ENCODE assay signal across 11 mouse cellular contexts in genomic region chr8:67631691-67632090, GRCm38 (mm10).
DNase-seq lines count a peak whose midpoint lies in the region.
"Had no signal": no experiment of that assay in that cellular context is flagged by ENCODE, and none has a peak within 500 bp of the region (broad histone marks: within the 10 kb centered on the region; RNA-seq: fewer than 3 reads in every experiment).

No protein-coding gene starts in this region.

- DNase-seq in brain, adult 2 months (ENCODE audit: low read depth, low spot score) = peak; percentile 88
- DNase-seq in frontal cortex, postnatal 10 days (ENCODE audit: low spot score in 2 of 2) = peak; percentile 27 to 59
- peak; percentile 11 to 31 for DNase-seq in left cerebral cortex, adult 18-20 months (ENCODE audit: low spot score in 2 of 2)
- DNase-seq in right cerebral cortex, postnatal 25 days = peak; percentile 47
- DNase-seq in retina, embryonic 14.5 days (ENCODE audit: low spot score) = no peak
- DNase-seq in cerebellum, adult 9-11 months = no peak
- DNase-seq in adrenal gland, postnatal 25 days = no peak
- DNase-seq: kidney, adult 8-10 months; liver, embryonic 13.5 days; lung, postnatal 14 days; thymus, postnatal 4 days had no signal

Comparison
In these comparisons a context has a peak if more than half of its experiments do, and no peak if none do; other contexts are left out.
1. DNase-seq: peak in brain, adult 2 months (single experiment), frontal cortex, postnatal 10 days (2 of 2), left cerebral cortex, adult 18-20 months (2 of 2) and right cerebral cortex, postnatal 25 days (single experiment); none in retina, embryonic 14.5 days (single experiment), cerebellum, adult 9-11 months (single experiment) and adrenal gland, postnatal 25 days (single experiment).